Mouse (Mus musculus) CH12.LX (cell line): Measurements from ENCODE around the gene Sncb. TPM values are rescaled to one million over a fixed set of nuclear protein-coding genes. Genes with fewer than 3 reads are reported as not detected.

Experiments
- DNase-seq: peaks from one replicate; pipeline ENCODE4 v3.0.0-alpha.2; 2013; ENCODE audit errors: extremely low read depth
- H3K27ac ChIP-seq: 2 replicates; pipeline ENCODE4 v1.5.1; 2012; ENCODE audit warnings: low read depth, mild to moderate bottlenecking, control low read depth, moderate library complexity; ENCODE audit not compliant: insufficient read depth
- H3K27me3 ChIP-seq: replicated peaks from 2 replicates; pipeline ENCODE3; 2012; ENCODE audit warnings: inconsistent platforms
- H3K36me3 ChIP-seq, 2 experiments: replicated peaks in 1 of 2; 2 replicates each; pipeline versions ENCODE3 to v1.6.1; 2012; ENCODE audit warnings: inconsistent platforms in 1 of 2, low read length in 1 of 2, mild to moderate bottlenecking in 1 of 2, mixed read lengths in 1 of 2, moderate library complexity in 1 of 2; ENCODE audit not compliant: control insufficient read depth in 1 of 2, insufficient read depth in 1 of 2
- H3K4me1 ChIP-seq, 2 experiments: 2 replicates each; pipeline ENCODE4 v1.6.1; 2012; ENCODE audit warnings: inconsistent platforms in 1 of 2, moderate library complexity in 1 of 2; ENCODE audit not compliant: insufficient read depth in 2 of 2, control insufficient read depth in 1 of 2
- H3K4me2 ChIP-seq: 2 replicates; pipeline ENCODE4 v1.6.1; 2012; ENCODE audit warnings: low read depth, mild to moderate bottlenecking, control low read depth; ENCODE audit not compliant: poor library complexity, insufficient read depth, severe bottlenecking
- H3K4me3 ChIP-seq, 3 experiments: fragments of 150-350 bp in 1 of 3; sonication (generic) in 1 of 3; replicated peaks in 1 of 3; 2 replicates each; pipeline versions ENCODE3 to v1.5.1; 2011 to 2012; ENCODE audit warnings: low read depth in 2 of 3, low read length in 2 of 3, mild to moderate bottlenecking in 2 of 3, moderate library complexity in 2 of 3, control low read depth in 1 of 3, improper control_type of control experiment in 1 of 3, inconsistent platforms in 1 of 3, mixed read lengths in 1 of 3; ENCODE audit not compliant: poor library complexity in 1 of 3
- H3K79me2 ChIP-seq: replicated peaks from 2 replicates; pipeline ENCODE4 v1.6.1; 2012; ENCODE audit warnings: mild to moderate bottlenecking, moderate library complexity; ENCODE audit not compliant: control insufficient read depth, poor library complexity, insufficient read depth, severe bottlenecking; ENCODE audit errors: extremely low read depth
- H3K9ac ChIP-seq: 2 replicates; pipeline ENCODE4 v1.6.1; 2012; ENCODE audit warnings: low read depth, mild to moderate bottlenecking, control low read depth, moderate library complexity; ENCODE audit not compliant: insufficient read depth
- H3K9me3 ChIP-seq: replicated peaks from 2 replicates; pipeline ENCODE3; 2012; ENCODE audit warnings: low read length, inconsistent platforms, mixed read lengths
- CHD2 ChIP-seq: IDR thresholded peaks from 2 replicates; pipeline ENCODE4 v1.6.1; 2011; ENCODE audit warnings: low read length, improper control_type of control experiment
- CTCF ChIP-seq, 2 experiments: IDR thresholded peaks in 1 of 2; conservative IDR thresholded peaks in 1 of 2; 2 replicates each; pipeline ENCODE4 v1.5.1; 2011 to 2012; ENCODE audit warnings: low read depth in 2 of 2, low read length in 2 of 2, improper control_type of control experiment in 1 of 2, inconsistent platforms in 1 of 2, mild to moderate bottlenecking in 1 of 2, moderate library complexity in 1 of 2
- ELF1 ChIP-seq: IDR thresholded peaks from 2 replicates; pipeline ENCODE4 v1.6.1; 2014; ENCODE audit warnings: low read depth, mild to moderate bottlenecking, inconsistent platforms, low read length, improper control_type of control experiment
- ETS1 ChIP-seq: conservative IDR thresholded peaks from 2 replicates; pipeline ENCODE4 v1.6.1; 2012; ENCODE audit warnings: low read depth, mild to moderate bottlenecking, inconsistent platforms, low read length, improper control_type of control experiment, moderate library complexity
- HCFC1 ChIP-seq: IDR thresholded peaks from 2 replicates; pipeline ENCODE4 v1.6.1; 2012; ENCODE audit warnings: low read depth, mild to moderate bottlenecking, inconsistent platforms, low read length, improper control_type of control experiment
- IRF4 ChIP-seq: IDR thresholded peaks from 2 replicates; pipeline ENCODE4 v1.6.1; 2014; ENCODE audit warnings: low read depth, mild to moderate bottlenecking, inconsistent platforms, low read length, improper control_type of control experiment
- MAFK ChIP-seq: IDR thresholded peaks from 2 replicates; pipeline ENCODE4 v1.6.1; 2011; ENCODE audit warnings: low read length, improper control_type of control experiment; ENCODE audit not compliant: insufficient replicate concordance
- MAZ ChIP-seq: IDR thresholded peaks from 2 replicates; pipeline ENCODE4 v1.6.1; 2012; ENCODE audit warnings: low read depth, mild to moderate bottlenecking, inconsistent platforms, low read length, improper control_type of control experiment, moderate library complexity
- MEF2A ChIP-seq: IDR thresholded peaks from 2 replicates; pipeline ENCODE4 v1.6.1; 2014; ENCODE audit warnings: low read depth, mild to moderate bottlenecking, inconsistent platforms, low read length, improper control_type of control experiment, borderline replicate concordance
- MXI1 ChIP-seq: IDR thresholded peaks from 2 replicates; pipeline ENCODE4 v1.6.1; 2011; ENCODE audit warnings: mild to moderate bottlenecking, low read depth, low read length, improper control_type of control experiment
- MYC ChIP-seq: IDR thresholded peaks from 2 replicates; pipeline ENCODE4 v1.6.1; 2011; ENCODE audit warnings: low read depth, mild to moderate bottlenecking, improper control_type of control experiment, low read length
- NELFE ChIP-seq: IDR thresholded peaks from 2 replicates; pipeline ENCODE4 v1.6.1; 2011; ENCODE audit warnings: low read depth, low read length, improper control_type of control experiment
- NRF1 ChIP-seq: IDR thresholded peaks from 2 replicates; pipeline ENCODE4 v1.6.1; 2014; ENCODE audit warnings: low read depth, mild to moderate bottlenecking, inconsistent platforms, low read length, improper control_type of control experiment, moderate library complexity
- PAX5 ChIP-seq: IDR thresholded peaks from 2 replicates; pipeline ENCODE4 v1.6.1; 2012; ENCODE audit warnings: low read length, inconsistent platforms, mixed read lengths
- POLR2A ChIP-seq: IDR thresholded peaks from 2 replicates; pipeline ENCODE4 v1.6.1; 2011; ENCODE audit warnings: low read depth, mild to moderate bottlenecking, improper control_type of control experiment, low read length
- POLR2AphosphoS2 ChIP-seq: IDR thresholded peaks from 2 replicates; pipeline ENCODE4 v1.6.1; 2011; ENCODE audit warnings: low read depth, low read length, improper control_type of control experiment
- RAD21 ChIP-seq: IDR thresholded peaks from 2 replicates; pipeline ENCODE4 v1.6.1; 2011; ENCODE audit warnings: low read depth, mild to moderate bottlenecking, low read length, improper control_type of control experiment, moderate library complexity
- SMC3 ChIP-seq: IDR thresholded peaks from 2 replicates; pipeline ENCODE4 v1.6.1; 2011; ENCODE audit warnings: low read depth, low read length, improper control_type of control experiment
- TCF12 ChIP-seq: IDR thresholded peaks from 2 replicates; pipeline ENCODE4 v1.6.1; 2014; ENCODE audit warnings: low read depth, mild to moderate bottlenecking, inconsistent platforms, low read length, improper control_type of control experiment
- ZC3H11A ChIP-seq: IDR thresholded peaks from 2 replicates; pipeline ENCODE4 v1.6.1; 2012; ENCODE audit warnings: low read depth, mild to moderate bottlenecking, inconsistent platforms, low read length, improper control_type of control experiment
- ZKSCAN1 ChIP-seq: IDR thresholded peaks from 2 replicates; pipeline ENCODE4 v1.6.1; 2012; ENCODE audit warnings: low read depth, inconsistent platforms, low read length, improper control_type of control experiment, borderline replicate concordance
- ZNF384 ChIP-seq: IDR thresholded peaks from 2 replicates; pipeline ENCODE4 v1.6.1; 2012; ENCODE audit warnings: low read depth, low read length, improper control_type of control experiment, inconsistent platforms
- dilution Hi-C: fragments of 300-500 bp; cut with MboI; formaldehyde crosslinking; loops from 2 replicates; pipeline ENCODE4 v1.14.3; 2020; ENCODE audit warnings: low sequenced_read_pairs; ENCODE audit not compliant: extremely low pct_unique_long_range_greater_than_20kb, extremely low pct_ligation_motif_present
- in situ Hi-C: fragments of 300-500 bp; cut with MboI; formaldehyde crosslinking; loops from 3 replicates; pipeline ENCODE4 v1.14.3; 2019; ENCODE audit warnings: low sequenced_read_pairs, low pct_ligation_motif_present, low pct_unique_long_range_greater_than_20kb, mixed read lengths
- polyA plus RNA-seq: library from polyadenylated mRNA; unstranded; fragments of >175 nt; gene quantifications from 2 replicates; pipeline ENCODE4 v1.2.1, GENCODE M21; 2012; ENCODE audit warnings: low read depth; ENCODE audit not compliant: insufficient read length
- total RNA-seq, 2 experiments: library from RNA; depleted of rRNA; stranded (reverse); fragments of 300-350 nt in 1 of 2; fragments of >200 nt in 1 of 2; gene quantifications; 2 replicates each; pipeline ENCODE4 v1.2.3; 2012 to 2014

The Sncb gene
- total and polyA plus RNA-seq, 3 experiments = not detected

DNA sequence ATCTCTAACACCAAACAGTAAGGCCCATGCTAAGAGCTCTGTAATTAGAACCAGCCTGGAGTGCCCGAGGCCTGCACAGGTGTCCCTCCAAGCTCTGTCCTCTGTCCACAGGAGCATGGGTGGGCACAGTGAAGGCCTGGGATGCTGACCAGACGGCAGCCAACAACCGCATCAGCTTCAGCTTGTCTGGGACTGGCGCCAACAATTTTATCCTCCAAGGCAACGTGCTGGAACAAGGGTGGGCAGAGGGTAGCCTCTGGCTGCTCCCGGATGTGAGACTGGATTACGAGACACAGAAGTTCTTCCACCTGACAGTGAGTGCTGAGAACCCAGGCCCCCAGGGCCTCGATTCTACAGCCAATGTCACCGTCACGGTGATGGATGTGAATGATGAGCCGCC lies 40.3 kb downstream of the Sncb start:
- in situ Hi-C loops = loop anchor here (10.0 kb wide), 1 partner anchor 159 kb away; no protein-coding TSS in a partner anchor
- H3K79me2 ChIP-seq = no peaks in the 10 kb centered on the region
- no peak for DNase-seq
- H3K27ac ChIP-seq = no peak overlapping the region
- no peak overlapping the region for H3K4me3 ChIP-seq
- H3K9ac ChIP-seq = no peak overlapping the region
- no peak overlapping the region for H3K4me2 ChIP-seq
- H3K4me1 ChIP-seq = peaks cover 2 to 7% of the 10 kb centered on the region in 2 experiments; a peak in 3 of 4 replicates
- H3K9me3 ChIP-seq = peaks cover 8% of the 10 kb centered on the region
- H3K36me3 ChIP-seq = no peaks in the 10 kb centered on the region
- TF ChIP-seq ETS1 = no peak
- TF ChIP-seq ZC3H11A = no peak
- no peak for TF ChIP-seq MYC
- TF ChIP-seq POLR2AphosphoS2 = no peak
- no peak for TF ChIP-seq MAFK
- no peak for TF ChIP-seq TCF12
- TF ChIP-seq ZKSCAN1 = no peak
- no peak for TF ChIP-seq RAD21
- TF ChIP-seq MXI1 = no peak
- no peak for TF ChIP-seq PAX5
- H3K27me3 ChIP-seq = peaks cover 60% of the 10 kb centered on the region
- dilution Hi-C loops = no loop called here

DNA sequence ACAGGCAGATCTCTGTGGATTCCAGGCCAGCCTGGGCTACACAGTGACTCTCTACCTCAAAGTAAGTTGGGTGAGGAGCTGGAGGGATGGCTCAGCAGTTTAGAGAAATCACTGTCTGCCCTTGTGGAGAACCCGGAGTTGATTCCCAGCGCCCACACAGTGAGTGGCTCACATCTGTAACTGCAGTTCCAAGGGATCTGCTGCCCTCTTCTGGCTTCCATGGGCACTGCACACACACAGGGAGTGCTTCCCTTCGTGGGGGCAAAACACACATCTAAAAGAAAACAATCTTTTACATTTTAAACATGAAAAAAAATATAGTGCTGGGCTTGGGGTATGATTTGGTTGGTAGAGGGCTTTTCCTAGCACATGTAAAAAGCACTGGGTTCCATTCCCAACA lies 43.3 kb downstream of the Sncb start:
- Histone ChIP-seq H3K9me3 (peaks cover 8% of the 10 kb centered on the region), H3K4me2 (no peak overlapping the region), H3K4me1 (no peaks in the 10 kb centered on the region), H3K27me3 (peaks cover 75% of the 10 kb centered on the region), H3K4me3 (no peak overlapping the region), H3K36me3 (no peaks in the 10 kb centered on the region), H3K79me2 (no peaks in the 10 kb centered on the region), H3K27ac (no peak overlapping the region), H3K9ac (no peak overlapping the region)
- in situ Hi-C loops (loop anchor here (10.0 kb wide), 1 partner anchor 162 kb away; no protein-coding TSS in a partner anchor), dilution Hi-C loops (no loop called here)
- DNase-seq = no peak
- 0 out of 4 replicates have a peak, but pooled peaks of 1 of the 2 experiments have one; percentile 6 for TF ChIP-seq CTCF (conservative IDR thresholded peaks at IDR 0.05 in 1 of 2, IDR thresholded peaks at IDR 0.05 in 1 of 2; ENCODE audit: low read depth in 2 of 2, low read length in 2 of 2)
- TF ChIP-seq MEF2A = no peak

DNA sequence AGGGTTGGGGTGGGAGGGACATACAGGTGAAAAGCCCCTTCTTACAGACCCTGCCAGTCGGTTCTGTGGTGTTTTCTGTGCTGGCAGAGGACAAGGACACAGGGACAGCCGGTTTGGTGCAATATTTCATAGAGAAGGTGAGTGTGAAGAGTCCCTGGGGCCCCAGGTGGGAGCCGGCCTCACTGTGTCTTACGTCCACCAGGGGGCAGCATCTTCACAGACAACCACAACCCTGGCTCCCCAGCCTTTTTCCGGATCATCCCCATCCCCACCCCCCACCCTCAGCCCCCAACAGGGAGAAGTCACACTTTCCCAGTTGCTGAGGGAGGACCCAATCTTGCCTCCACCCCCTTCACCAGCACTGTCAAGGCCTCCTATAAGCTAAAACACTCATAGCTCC lies 49.5 kb downstream of the Sncb start:
- peak; percentile 51 for DNase-seq

More for the DNA sequence above, 49.5 kb downstream of the Sncb start:
- Histone ChIP-seq H3K27me3 (peaks cover 88% of the 10 kb centered on the region), H3K4me1 (no peaks in the 10 kb centered on the region), H3K4me3 (no peak overlapping the region), H3K9me3 (peaks cover 2% of the 10 kb centered on the region), H3K36me3 (no peaks in the 10 kb centered on the region), H3K4me2 (no peak overlapping the region), H3K27ac (no peak overlapping the region), H3K9ac (no peak overlapping the region), H3K79me2 (no peaks in the 10 kb centered on the region)
- dilution Hi-C loops (no loop called here), in situ Hi-C loops (no loop called here)
- no peak for TF ChIP-seq POLR2A
- peak; percentile 46 for TF ChIP-seq SMC3
- no peak for TF ChIP-seq NRF1
- peak; percentile 11 to 79; a peak in 2 of 4 replicates for TF ChIP-seq CTCF (conservative IDR thresholded peaks at IDR 0.05 in 1 of 2, IDR thresholded peaks at IDR 0.05 in 1 of 2; ENCODE audit: low read depth in 2 of 2, low read length in 2 of 2)
- no peak for TF ChIP-seq HCFC1
- TF ChIP-seq ELF1 = no peak
- 0 out of 2 replicates have a peak, but pooled peaks have one; percentile 22 for TF ChIP-seq IRF4
- TF ChIP-seq CHD2 = peak; percentile 32; the same call in 1 of the 2 replicates
- no peak for TF ChIP-seq ZNF384
- TF ChIP-seq RAD21 = peak; percentile 64
- no peak for TF ChIP-seq MEF2A
- TF ChIP-seq PAX5 = no peak
- no peak for TF ChIP-seq NELFE
- TF ChIP-seq MXI1 = no peak
- no peak for TF ChIP-seq MAZ
